Mouse (Mus musculus) heart, adult 9 months (tissue): ENCODE data around the gene Lypla2.
"Not testable (repeated sequence)": the region's sequence is repeated elsewhere in the genome, so short reads cannot be mapped to it uniquely, and the experiment has no call there.

Experiments
- DNase-seq, 2 experiments: peaks; one replicate each; pipeline ENCODE4 v3.0.0; 2022; ENCODE audit warnings: low spot score in 2 of 2

Lypla2 gene

DNA sequence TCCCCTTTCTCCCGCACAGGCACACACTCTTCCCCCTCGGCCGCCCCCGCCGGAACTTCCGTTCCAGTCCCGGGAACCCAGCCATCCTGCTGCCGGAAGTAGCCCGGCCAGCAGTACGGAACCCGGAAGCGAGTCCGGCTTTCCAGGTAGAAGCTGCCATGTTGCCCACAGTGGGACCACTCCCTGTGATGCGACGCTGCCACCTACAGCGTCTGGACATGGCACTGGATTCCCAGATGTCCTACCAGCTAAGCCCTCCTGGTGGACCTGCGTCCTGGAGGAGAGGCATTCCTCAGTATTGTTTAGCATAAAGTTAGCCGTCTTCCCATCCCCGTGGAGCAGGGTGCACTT, at the start of gene Lypla2:
Gene Lypla2, minus strand, starts transcription at position 71 of the 351 bp plus-strand sequence.
- DNase-seq: peak; percentile 90 to 91

GRCm38 (mm10) chr4:136021549-136022047, 49.2 kb upstream of the Lypla2 start, which contains the start of gene Eloa:
Gene Eloa, minus strand, starts transcription at chr4:136021763.
- DNase-seq: peak; percentile 98 to 99

DNA sequence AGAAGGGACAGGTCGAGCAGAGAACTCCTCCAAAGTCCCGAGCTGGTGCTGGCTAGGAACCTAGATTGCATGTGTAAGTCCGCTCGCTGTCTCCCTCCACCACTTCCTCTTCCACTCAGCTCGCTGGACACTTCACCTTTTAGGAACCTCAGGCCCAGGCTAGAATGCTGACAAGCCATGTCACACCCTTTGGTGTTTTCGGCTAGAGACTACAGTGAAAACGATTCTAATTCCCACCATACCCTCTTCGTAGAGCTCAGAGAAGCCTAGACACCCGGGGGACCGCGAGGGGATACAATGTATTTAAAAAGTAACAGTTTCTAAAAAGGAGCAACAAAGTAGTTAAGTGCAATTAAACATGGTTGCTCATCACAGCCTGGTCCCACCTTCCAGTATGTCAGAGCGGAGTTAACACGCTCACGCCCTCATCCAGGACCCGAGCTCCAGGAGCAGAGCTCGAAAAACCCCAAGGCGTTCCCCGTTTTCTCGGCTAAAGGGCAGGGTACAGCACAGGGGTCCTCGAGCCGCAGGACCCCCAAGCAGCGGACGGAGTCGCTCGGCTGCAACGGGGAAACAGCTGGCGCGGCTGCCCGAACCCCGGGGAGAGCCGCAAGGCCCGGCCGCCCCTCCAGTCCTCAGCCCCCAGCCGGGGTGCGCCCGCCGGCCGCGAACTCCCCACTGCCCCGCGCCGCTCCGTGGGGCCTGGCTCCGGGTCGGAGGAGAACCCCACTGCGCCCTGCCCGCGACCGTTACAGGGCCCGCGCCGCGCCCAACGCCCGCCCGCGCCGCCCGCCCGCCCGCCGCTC, 48.5 kb upstream of the Lypla2 start:
- no peak for DNase-seq

DNA sequence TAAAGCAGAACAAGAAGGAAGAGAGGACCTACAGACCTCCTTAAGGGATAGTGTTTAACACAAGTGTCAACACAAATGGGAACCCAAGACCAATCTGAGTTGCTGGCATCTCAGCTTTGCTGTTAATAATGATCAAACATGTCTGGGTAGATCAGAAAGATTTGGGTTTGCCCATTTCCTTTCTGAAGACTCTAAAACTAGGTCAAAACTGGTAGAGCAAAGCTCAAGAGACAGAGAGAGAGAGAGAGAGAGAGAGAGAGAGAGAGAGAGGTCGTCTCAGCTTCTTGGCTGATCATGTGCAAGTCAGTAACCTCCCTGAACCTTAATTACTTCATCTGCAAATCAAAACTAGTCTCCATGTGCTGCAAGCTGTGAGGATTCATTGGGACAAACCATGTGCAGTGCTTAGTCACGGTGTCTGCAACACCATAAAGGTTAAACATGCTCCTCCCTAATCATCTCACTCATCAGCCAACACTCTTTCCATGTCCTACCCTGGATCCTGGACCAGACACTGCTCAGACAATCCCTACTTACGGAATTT, 43.7 kb upstream of the Lypla2 start:
- DNase-seq: no peak

DNA sequence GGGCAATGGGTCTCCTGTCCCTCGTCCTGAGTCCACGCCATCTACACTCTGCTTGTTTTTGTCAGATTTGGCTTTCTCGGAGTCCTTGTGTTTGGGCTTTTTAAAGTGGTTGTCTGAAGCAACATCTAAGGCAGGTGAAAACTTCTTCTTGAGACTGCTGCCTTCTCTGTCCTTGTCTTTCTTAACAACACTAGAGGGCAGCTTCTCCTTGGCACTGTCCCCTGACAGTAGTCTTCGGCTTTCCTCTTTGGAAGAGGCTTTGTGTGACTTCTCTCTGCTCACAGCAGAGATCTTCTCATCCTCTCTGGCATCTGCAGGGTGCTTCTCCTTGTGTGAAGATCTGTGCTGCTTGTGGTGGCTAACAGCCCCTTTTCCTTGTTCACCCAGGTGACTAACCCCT, 38.2 kb upstream of the Lypla2 start:
- DNase-seq: no peak

DNA sequence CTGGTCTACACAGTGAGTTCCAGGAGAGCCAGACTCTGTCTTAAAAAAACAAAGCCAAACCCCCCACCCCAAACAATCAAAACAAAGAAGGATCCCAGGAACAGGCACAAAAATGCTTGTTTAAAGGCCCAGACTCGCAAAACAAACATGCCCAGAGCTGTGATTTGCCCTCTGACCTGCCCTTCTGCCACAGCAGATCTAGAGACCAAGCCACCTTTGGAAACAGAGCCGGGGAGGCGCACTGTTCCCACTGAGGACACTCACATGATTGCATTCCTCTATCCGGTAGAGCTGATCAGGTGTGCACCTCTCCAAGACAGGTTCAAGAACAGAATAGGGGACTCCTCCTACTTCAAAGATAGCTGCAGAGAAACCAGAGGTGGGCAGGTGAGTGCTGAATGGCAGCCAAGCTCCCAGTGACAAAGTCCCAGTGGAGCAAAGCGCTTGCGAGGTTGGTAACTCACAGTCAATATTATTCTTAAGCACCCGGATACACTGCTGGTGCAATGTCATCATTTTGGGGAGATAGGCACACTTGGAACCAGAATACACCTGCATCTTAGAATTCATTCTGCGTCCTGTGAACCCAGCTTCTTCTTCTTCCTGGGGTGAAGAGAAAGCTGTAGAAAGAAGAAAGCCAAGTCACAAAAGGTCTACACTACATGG, 36.5 kb upstream of the Lypla2 start:
- no peak for DNase-seq

- DNase-seq: no peak
Measured at GRCm38 (mm10) chr4:136006821-136007220, 34.4 kb upstream of the Lypla2 start.

- no peak for DNase-seq
Measured at GRCm38 (mm10) chr4:136004921-136005320, 32.5 kb upstream of the Lypla2 start.

GRCm38 (mm10) chr4:136004107-136004675, 31.8 kb upstream of the Lypla2 start:
- no peak for DNase-seq

DNA sequence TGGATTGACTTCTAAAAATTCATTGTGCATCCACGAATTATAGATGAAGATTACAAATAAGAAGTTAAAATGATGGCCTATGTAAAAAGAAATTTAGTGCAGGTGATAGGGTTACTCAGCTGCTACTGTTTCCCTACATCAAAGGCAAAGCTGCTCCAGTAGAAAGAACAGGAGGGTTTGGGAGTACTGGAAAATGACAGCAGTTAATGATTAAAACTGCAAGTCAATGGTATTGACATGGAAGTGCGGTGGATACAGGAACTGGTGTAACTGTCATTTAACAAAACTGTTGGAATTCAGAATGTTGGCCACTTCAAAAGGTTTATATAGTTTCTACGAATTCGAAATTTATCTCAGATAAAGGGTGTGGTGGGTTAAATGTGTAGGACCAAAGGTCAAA, 22.7 kb upstream of the Lypla2 start:
- DNase-seq: no peak

- no peak for DNase-seq
Measured at GRCm38 (mm10) chr4:135993941-135994340, 21.5 kb upstream of the Lypla2 start.

DNA sequence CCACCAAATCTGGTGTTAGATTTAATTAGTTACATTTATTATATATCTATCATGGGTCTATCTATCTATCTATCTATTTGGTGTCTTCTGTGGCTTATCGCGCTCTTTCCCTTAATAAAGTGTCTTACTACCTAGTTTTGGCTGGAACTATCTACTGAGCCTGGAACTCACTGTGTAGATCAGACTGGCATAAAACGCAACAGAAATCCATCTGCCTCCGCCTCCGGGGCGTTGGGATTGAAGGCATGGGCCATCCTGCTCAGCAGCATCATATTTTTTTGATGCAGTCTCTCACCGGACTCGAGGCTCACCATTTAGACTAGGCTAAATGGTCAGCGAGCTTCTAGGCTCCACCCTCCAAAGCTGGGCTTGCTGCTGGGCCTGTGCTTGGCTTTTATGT, 15.3 kb upstream of the Lypla2 start:
- DNase-seq: no peak

DNA sequence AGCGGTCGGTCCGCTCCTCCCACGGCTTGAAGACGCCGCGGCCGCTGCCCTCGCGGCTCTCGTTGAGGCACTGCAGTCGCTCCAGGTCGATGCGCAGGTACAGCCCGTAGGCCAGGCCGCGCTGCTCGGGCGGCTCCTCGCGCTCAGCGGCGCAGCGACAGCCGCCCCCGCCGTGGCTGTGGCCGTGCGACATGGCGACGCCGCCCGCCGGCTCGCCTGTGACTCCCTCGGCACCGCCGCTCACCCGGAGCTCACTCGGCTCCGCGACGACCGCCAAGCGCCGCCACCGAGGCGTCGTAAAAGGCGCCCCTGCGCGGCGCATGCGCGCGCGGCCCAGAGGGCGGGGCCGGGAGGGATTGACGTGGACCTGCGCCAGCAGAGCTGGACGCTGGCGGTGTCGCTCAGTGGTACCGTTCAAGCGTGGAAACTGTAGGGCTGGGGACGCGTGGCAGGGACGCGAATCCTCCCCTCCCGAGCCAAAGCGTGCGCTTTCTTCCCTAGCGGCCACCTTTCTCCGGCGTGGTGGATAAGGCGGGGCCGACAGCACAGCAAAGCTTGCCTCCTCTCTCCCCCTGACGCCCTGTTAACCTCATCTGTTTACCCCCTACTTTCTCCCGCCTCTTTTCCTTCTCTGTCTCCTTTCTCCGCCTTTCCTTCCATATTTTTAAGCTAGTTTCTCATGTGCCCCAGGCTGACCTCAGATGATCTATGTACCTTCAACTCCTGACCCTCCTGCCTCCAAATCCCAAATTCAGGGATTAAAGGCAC, 14.7 kb upstream of the Lypla2 start, which contains the start of gene Pithd1:
Gene Pithd1, minus strand, starts transcription at position 322 of the 768 bp plus-strand sequence.
- DNase-seq: peak; percentile 92 to 93

DNA sequence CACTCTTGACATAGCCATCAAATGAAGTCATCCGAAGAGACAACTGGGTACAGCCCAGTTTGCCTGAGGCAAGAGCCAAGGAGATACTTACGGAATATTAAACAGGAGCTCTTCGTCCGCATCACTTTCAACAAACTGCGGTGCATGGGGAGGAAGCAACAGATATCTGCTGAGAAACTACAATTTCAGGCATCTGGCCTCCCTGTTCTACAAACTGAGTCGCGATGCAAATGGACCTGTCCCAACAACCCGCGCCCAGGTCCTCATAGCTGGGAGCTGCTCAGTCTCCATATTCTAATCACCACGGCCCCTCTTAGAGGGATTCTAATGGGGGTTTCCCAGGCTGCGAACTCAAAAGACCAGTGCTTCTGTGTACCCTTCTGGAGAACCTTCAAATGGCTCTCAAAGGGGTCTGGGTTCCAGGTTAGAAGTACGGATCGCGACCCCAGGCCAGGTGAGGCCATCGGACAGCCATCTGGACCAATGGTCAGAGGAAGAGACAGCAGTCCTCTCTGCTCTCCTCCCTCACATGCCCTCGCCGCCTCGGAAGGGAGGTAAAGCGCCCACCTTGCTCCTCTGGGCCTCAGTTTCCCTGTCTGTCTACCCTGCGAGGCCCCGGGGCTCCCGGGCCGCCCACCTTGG, 14.0 kb upstream of the Lypla2 start:
- no peak for DNase-seq

DNA sequence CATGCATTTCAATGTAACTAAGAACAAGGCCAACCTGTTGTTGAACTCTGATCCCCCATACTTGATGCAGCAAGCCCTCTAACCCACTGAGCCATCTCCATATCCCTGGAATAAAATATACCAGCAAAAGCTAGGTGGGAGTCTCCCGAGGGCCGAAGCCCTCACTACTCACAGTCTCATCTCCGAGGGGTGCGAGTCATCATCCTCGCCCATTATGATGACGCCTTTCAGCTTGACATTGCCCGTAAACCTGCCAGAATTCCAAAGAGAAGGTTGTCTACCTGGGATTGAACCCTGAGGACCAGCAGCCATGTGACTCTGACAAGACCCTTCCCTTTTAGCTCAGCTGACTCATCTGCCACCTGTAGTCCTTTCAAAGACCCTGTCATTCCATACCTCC, 13.3 kb upstream of the Lypla2 start:
- DNase-seq: no peak

DNA sequence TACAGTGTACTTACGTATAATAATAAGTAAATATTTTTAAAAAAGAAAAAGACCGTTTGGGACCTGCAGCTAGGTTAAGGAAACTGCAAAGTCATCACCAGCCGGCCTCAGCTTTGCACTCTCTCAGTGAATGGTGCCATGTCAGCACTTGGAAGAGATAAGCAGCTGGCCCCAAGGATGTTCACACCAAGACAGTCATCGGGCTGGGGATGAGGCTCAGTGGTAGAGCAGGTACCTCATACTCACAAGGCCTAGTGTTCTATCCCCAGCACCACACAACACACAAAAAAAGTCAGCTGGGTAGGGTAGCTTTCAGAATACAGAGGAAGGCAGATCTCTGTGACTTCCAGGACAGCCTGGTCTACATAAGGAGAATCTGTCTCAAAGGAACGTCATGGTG, 12.8 kb upstream of the Lypla2 start:
- no peak for DNase-seq

DNA sequence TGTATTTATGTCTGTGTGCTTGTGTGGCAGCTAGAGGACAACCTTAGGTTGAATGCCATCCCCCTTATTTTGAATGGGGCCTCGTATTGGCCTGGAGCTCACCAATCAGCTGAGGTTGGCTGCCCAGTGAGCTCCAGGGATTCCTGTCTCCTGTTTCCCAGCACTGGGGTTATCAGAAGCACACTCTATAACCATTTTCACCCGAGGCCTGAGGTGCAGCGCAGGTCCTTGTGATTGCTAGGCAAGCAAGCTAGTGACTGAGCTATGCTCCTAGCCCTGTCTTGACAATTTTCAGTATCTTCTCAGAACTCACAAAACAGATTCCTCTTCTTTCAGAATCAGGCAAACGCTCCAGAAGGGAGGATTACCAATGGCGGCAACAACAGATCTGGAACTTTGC, 12.1 kb upstream of the Lypla2 start:
- DNase-seq: no peak

DNA sequence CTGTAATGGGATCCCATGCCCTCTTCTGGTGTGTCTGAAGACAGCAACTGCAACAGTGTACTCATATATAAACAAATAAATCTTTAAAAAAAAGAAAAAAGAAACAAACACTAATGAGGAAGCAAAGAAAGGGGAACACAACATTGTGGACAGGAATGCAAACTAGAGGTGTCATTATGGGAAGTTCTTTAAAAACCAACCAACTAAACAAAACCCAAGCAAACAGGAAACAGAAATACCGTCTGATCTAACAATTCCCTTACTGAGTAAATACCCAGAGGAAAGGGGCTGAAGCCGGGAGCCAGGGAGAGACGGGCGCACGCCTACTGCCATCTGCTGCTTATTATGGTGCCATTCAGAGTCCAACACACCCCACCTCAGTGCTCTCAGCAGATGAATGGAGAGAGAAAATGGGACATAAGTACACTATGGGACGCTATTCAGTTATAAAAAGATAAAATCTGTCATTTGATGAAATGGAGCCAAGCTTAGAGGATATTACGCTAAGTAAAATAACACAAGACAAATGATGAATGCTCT, 9.2 kb upstream of the Lypla2 start:
- DNase-seq: no peak

DNA sequence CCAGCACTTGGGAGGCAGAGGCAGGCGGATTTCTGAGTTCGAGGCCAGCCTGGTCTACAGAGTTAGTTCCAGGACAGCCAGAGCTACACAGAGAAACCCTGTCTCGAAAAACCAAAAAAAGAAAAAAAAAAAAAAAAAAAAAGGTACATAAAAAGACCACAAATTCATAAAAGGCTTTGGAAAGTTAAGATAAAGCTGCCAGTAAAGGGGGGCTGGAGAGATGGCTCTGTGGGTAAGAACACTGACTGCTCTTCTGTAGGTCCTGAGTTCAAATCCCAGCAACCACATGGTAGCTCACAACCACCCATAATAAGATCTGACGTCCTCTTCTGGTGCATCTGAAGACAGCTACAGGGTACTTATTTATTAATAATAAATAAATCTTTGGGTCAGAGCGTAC, 7.8 kb upstream of the Lypla2 start:
- not testable (repeated sequence) for DNase-seq

- no peak for DNase-seq
Measured at GRCm38 (mm10) chr4:135976146-135976545, 3.7 kb upstream of the Lypla2 start.
